Mouse (Mus musculus) yolk sac, embryonic 10.5 days (tissue): ENCODE measurements around the gene D630039A03Rik.

Source experiments
- DNase-seq: peaks from one replicate; pipeline ENCODE4 v3.0.0-alpha.2; 2017; ENCODE audit warnings: low spot score

Gene D630039A03Rik

GRCm38 (mm10) chr4:57888246-57888645, 27.9 kb downstream of the D630039A03Rik start:
- DNase-seq: no peak

GRCm38 (mm10) chr4:57886888-57887230, 29.2 kb downstream of the D630039A03Rik start:
- DNase-seq: no peak

DNA sequence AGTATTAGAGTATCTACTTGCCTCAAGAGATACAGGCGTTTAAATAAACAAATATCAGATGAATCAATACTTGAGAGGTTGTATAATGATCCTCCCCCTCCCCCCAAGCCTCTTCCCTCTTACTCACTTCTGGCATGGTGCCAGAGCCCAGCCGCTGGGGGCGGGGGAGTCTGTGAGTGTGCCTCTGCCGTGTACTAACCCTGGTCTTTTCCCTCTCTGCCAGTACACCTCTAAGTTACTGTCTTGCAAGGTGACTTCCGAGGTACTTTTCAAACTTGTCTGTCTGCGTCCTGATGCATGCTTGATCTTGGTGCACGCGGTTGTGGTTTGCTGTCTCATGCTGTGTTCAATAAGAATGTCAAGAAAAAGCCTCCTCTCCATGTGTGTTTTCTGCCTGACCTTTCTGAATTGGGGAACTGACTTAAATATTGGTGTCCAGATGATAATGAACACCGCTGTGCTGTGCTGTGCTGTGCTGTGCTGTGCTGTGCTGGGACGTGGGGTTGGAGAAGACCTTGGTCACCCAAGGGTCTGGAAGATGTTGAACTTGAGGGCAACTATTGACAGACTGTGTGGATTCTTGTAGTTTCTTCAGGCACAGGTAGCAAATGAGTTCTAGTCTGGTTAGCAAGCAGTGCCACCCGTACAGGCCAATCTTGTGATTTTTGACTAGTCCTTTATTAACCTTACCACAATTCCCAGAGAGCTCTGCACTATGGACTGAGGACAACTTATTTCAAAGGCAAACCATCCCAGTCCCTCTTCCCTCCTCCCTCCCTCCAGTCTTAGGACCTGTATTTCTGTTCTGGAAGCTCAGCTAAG, 29.8 kb downstream of the D630039A03Rik start:
- peak; percentile 20 for DNase-seq

DNA sequence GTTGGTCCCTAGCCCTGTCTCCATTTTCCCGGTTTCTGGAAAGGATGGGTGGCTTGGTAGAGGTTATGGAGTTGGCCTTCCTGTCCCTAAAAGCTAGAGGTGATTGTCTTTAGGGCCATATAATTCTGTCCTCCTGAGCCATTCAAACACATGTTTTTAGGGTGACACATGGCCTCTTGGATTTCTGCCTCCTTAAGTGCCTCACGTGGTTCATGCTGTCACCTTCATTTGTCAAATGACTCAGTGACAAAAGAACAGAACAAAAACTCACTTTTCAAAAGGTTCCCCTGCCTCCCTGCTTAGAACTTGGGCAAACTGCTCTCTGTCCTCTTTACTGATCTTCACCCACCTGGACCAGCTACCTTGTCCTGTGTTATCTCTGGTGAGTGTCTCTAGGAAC, 30.9 kb downstream of the D630039A03Rik start:
- no peak for DNase-seq

- no peak for DNase-seq
Observed at GRCm38 (mm10) chr4:57884511-57884910, 31.6 kb downstream of the D630039A03Rik start.

DNA sequence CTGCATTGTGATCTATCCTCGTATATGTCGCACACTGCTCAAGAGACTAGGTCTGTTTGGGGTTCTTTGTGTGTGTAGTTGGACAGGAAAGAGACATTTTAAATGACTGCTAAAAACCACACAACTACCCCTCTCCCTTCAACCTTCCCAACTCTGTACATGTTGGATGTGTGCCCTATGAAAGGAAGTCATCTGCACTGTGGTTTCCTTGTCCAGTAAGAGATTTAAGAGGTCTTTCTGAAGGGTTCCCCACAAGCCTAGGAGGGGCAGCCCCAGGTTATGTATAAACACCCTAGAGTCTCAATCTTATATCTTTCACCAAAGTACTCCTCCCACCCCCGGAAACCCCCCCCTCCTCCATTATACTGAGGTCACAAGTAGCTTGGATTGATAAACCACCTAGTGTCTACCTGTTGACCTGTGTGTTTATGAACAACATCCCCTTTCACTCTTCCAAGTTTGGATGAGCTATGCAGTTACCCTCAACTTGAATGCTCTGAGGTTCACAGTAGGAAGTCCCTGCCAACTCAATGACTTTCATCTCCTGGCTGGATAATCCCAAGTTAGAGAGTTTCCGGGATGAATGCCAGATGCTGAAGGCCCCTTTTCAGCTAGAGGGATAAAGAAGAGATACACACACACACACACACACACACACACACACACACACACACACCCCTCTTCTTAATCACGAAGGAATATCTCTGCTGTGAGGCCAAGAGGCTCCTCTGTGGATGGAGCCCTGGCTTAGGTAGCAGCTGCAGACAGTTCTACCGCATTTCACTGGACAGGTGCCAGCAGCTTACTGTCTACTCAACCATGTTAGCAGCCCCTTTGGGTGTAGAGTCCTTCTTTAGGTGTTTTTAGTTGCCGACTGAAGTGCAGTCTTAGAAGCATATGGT, 32.3 kb downstream of the D630039A03Rik start:
- DNase-seq: no peak

- DNase-seq: peak; percentile 71
Observed at GRCm38 (mm10) chr4:57879804-57880357, 36.2 kb downstream of the D630039A03Rik start.

GRCm38 (mm10) chr4:57879137-57879536, 37.0 kb downstream of the D630039A03Rik start:
- DNase-seq: no peak

DNA sequence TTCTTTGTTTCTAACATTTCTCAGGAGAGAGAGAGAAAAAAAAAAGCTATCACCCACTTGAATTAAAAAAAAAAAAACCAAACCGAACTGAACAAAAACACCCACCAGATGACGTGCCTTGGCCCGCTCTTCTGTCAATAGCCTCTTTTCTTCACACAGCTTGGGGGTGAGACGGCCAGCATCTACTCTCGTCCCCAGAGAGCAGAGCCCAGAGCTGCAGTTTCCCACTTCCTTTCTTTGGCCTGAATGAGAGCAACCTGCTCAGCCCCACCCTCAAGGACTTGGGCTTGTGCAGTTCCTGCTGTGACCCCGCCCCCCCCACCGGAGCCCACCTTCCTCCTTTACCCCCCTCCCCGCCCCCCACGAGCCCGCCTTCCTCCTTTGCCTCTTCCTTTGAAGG, 48.6 kb downstream of the D630039A03Rik start:
- no peak for DNase-seq

DNA sequence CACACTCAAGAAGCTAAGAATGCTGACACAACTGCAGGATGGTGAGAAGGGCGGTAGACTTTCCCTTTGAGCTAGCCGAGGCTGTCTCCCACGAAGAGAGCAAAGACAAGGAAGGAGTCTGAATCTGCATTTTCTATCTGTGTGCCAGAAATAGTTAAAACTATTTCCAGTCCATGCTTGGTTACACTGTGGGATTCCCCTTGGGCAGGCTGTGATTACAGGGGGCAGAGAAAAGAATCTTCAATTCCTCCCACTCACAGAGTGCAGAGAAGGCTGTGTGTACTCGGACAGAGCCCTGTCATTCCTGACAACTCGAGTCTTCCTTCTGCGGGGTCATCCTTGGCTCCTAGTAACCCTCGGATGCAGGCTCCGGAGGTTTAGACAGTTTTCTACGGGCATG, 49.1 kb downstream of the D630039A03Rik start:
- no peak for DNase-seq

DNA sequence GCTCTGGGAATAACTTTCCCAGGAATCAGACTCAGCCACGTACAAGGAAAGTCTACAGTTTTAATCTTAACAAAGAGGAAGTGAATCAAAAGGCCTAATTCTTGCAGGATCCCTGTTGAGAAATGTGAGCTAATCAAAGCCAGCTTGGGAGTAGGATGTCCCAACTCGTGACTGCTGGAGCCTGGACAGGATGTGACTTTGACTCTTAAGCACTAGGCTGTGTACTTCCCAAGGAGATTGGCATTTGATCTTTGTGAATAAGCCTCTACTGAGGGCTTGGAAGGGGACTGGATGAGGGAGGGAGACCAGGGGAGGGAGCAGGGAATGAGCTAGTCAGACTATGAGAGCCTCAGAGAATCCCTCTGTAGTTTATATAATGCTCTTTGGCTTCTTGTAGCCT, 50.0 kb downstream of the D630039A03Rik start:
- DNase-seq: no peak

DNA sequence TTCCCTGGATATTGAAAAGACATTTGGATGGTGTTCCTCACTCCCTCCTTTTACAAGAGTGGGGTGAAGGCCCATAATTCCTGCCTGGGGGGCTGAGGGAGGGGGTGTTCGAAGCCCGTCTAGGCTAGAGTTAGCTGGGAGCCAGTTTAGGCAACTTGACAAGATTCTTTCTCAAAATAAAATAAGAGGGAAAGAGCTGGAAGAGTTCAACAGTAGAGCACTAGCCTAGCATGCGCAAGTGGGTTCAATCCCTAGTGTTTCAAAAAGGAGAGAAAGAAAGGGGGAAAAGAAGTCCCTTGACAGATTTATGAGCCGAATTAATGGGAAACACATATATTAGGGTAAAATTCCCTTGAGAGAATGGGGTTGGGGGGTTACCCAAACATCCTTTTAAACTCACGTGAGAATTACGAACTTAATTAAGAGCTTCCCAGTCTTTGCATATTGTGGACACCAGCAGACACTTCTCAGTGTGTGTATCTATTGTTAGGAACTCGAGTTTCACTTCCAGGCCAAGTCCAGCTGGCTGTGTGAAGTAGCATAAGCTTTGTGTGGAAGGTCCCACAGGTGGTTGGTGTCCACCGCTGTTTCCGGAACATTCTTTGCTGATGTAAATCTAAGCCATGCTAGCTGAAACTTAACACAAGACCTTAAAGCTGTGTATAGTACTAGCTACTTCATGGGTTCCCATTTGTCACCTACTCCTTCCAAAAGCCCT, 53.7 kb downstream of the D630039A03Rik start:
- DNase-seq: no peak

DNA sequence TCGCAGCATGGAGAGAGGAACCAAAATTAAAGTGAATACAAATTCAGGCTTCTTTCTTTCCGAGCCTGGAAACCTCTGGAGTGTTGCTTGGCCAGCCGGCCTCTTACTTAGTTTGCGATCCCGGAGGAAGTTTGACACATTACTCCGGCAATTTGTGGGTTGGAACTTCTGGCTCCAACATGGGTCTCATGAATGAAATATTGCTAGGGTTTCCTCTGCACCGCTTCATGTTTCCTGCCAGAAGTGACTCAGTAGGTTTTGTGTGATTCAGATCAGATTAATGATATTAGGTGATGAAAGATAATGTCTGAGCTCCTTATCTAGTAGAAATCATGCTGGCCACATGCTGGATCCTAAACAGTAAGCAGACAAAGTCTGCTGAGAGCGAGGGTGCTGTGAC, 54.2 kb downstream of the D630039A03Rik start:
- DNase-seq: no peak

- no peak for DNase-seq
Observed at GRCm38 (mm10) chr4:57861166-57861565, 54.9 kb downstream of the D630039A03Rik start.

DNA sequence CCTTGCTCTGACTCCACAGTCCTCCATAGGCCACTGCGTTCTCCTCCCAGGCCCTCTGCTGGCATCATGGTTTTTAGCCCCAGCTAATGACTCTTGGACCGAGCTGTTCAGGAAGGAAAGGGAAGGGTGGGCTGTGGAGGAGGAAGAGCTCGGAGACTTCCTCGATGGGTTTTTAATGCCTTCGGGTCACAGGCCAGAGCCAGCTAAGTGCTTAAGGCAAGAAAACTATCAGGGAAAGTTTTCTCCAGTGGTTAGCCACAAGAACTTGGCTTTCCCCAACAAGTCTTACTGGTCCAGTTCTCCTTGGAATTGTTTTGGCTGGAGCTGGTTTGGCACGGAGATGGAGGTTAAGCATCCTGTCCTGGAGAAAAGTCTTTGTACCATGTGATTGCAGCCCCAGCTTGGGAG, 55.9 kb downstream of the D630039A03Rik start:
- no peak for DNase-seq
